In genomic region chr4:47208421-47208991, GRCm38 (mm10) we compare ENCODE assay signal across 8 mouse cellular contexts. TPM values are rescaled to one million over a fixed set of nuclear protein-coding genes. Genes with fewer than 3 reads are reported as not detected.
DNase-seq lines count a peak whose midpoint lies in the region; ATAC-seq and TF ChIP-seq lines count a peak whose summit lies in the region.

No protein-coding gene starts in this region.

- WGBS in lung, embryonic 14.5 days: 2% methylated on average over 40 of the region's 40 CpGs
- 3% methylated on average over 39 of the region's 40 CpGs for WGBS in embryonic facial prominence, embryonic 11.5 days
- WGBS in hindbrain, embryonic 16.5 days: 3% methylated on average over 37 of the region's 40 CpGs
- 2% methylated on average over 39 of the region's 40 CpGs for WGBS in midbrain, postnatal 0 days

- peak overlapping the region; percentile 78 for H3K4me2 ChIP-seq in lung, embryonic 14.5 days
- H3K4me2 ChIP-seq in embryonic facial prominence, embryonic 11.5 days (ENCODE audit: low read depth, low read length): peak overlapping the region; percentile 94
- H3K4me2 ChIP-seq in hindbrain, embryonic 16.5 days (ENCODE audit: low read length): peak overlapping the region; percentile 78
- H3K4me2 ChIP-seq in midbrain, postnatal 0 days (ENCODE audit: low read depth, low read length, poor library complexity, severe bottlenecking): peak overlapping the region; percentile 77

- DNase-seq in lung, embryonic 14.5 days: no peak
- DNase-seq in lung, postnatal 36 days: no peak
- peak; percentile 31 for DNase-seq in embryonic facial prominence, embryonic 11.5 days (ENCODE audit: low spot score)
- peak; percentile 9 for DNase-seq in midbrain, postnatal 0 days (ENCODE audit: low spot score)
- DNase-seq in frontal cortex, postnatal 14 days (ENCODE audit: low spot score in 2 of 2): no peak
- DNase-seq in cerebellum, adult 11-12 months: no peak

- H3K4me3 ChIP-seq in lung, embryonic 14.5 days (ENCODE audit: low read depth, low read length): peak overlapping the region; percentile 49
- H3K4me3 ChIP-seq in embryonic facial prominence, embryonic 11.5 days (ENCODE audit: low read depth, low read length): peak overlapping the region; percentile 59
- H3K4me3 ChIP-seq in hindbrain, embryonic 16.5 days (ENCODE audit: low read length): peak overlapping the region; percentile 60
- H3K4me3 ChIP-seq in midbrain, postnatal 0 days (ENCODE audit: low read depth, low read length): peak overlapping the region; percentile 61

- peaks cover 41% of the 10 kb centered on the region for H3K27me3 ChIP-seq in lung, embryonic 14.5 days (ENCODE audit: insufficient read depth, low read length)
- H3K27me3 ChIP-seq in embryonic facial prominence, embryonic 11.5 days (ENCODE audit: control insufficient read depth, insufficient read depth, low read length): peaks cover 21% of the 10 kb centered on the region
- H3K27me3 ChIP-seq in hindbrain, embryonic 16.5 days (replicated peaks; ENCODE audit: control insufficient read depth, insufficient read depth, low read length): peaks cover 20% of the 10 kb centered on the region
- peaks cover 8% of the 10 kb centered on the region; the same call in 1 of the 2 replicates for H3K27me3 ChIP-seq in midbrain, postnatal 0 days (ENCODE audit: insufficient read depth, low read length)

- ATAC-seq in lung, embryonic 14.5 days (ENCODE audit: insufficient read depth): no peak; the same call in 1 of the 2 replicates
- no peak for ATAC-seq in embryonic facial prominence, embryonic 11.5 days (replicated peaks; ENCODE audit: insufficient number of reproducible peaks, low FRiP score, low TSS enrichment, low read depth)
- peak; percentile 72 for ATAC-seq in hindbrain, embryonic 16.5 days
- peak; percentile 60 for ATAC-seq in midbrain, postnatal 0 days (ENCODE audit: low FRiP score)
- ATAC-seq in CD4-positive, CD25-positive, alpha-beta regulatory T cell, adult 4 months: no peak

- TF ChIP-seq CTCF in lung, embryonic 14.5 days (IDR thresholded peaks at IDR 0.05; ENCODE audit: low read depth): no peak
- peak; percentile 44 for TF ChIP-seq CTCF in midbrain, postnatal 0 days (IDR thresholded peaks at IDR 0.05)

- H3K36me3 ChIP-seq in lung, embryonic 14.5 days (ENCODE audit: insufficient read depth): no peaks in the 10 kb centered on the region
- no peaks in the 10 kb centered on the region for H3K36me3 ChIP-seq in embryonic facial prominence, embryonic 11.5 days (replicated peaks; ENCODE audit: control insufficient read depth, insufficient read depth, low read depth, low read length)
- no peaks in the 10 kb centered on the region for H3K36me3 ChIP-seq in hindbrain, embryonic 16.5 days (ENCODE audit: control insufficient read depth, insufficient read depth, low read length)
- no peaks in the 10 kb centered on the region for H3K36me3 ChIP-seq in midbrain, postnatal 0 days (ENCODE audit: insufficient read depth, low read length)

- no peak overlapping the region for H3K27ac ChIP-seq in lung, embryonic 14.5 days (ENCODE audit: low read depth)
- H3K27ac ChIP-seq in embryonic facial prominence, embryonic 11.5 days (replicated peaks; ENCODE audit: low read depth, low read length): no peak overlapping the region
- H3K27ac ChIP-seq in hindbrain, embryonic 16.5 days (ENCODE audit: low read depth, low read length): peak overlapping the region; percentile 39; the same call in 1 of the 2 replicates
- no peak overlapping the region for H3K27ac ChIP-seq in midbrain, postnatal 0 days (ENCODE audit: low read depth, low read length)

- peaks cover 11% of the 10 kb centered on the region; the same call in 1 of the 2 replicates for H3K4me1 ChIP-seq in lung, embryonic 14.5 days (ENCODE audit: insufficient read depth)
- H3K4me1 ChIP-seq in embryonic facial prominence, embryonic 11.5 days (ENCODE audit: control insufficient read depth, insufficient read depth, low read length): no peaks in the 10 kb centered on the region; the same call in 1 of the 2 replicates
- peaks cover 8% of the 10 kb centered on the region for H3K4me1 ChIP-seq in hindbrain, embryonic 16.5 days (ENCODE audit: control insufficient read depth, insufficient read depth, low read depth, low read length)
- H3K4me1 ChIP-seq in midbrain, postnatal 0 days (ENCODE audit: insufficient read depth, low read length): no peaks in the 10 kb centered on the region

- peak overlapping the region; percentile 48 for H3K9ac ChIP-seq in lung, embryonic 14.5 days
- H3K9ac ChIP-seq in embryonic facial prominence, embryonic 11.5 days (replicated peaks; ENCODE audit: low read length): peak overlapping the region; percentile 47
- peak overlapping the region; percentile 73 for H3K9ac ChIP-seq in hindbrain, embryonic 16.5 days (ENCODE audit: low read depth, low read length)
- H3K9ac ChIP-seq in midbrain, postnatal 0 days (replicated peaks; ENCODE audit: low read length, poor library complexity, severe bottlenecking): peak overlapping the region; percentile 61

- H3K9me3 ChIP-seq in lung, embryonic 14.5 days (ENCODE audit: low read depth, low read length): no peaks in the 10 kb centered on the region
- H3K9me3 ChIP-seq in embryonic facial prominence, embryonic 11.5 days (replicated peaks; ENCODE audit: control insufficient read depth, low read length): no peaks in the 10 kb centered on the region
- no peaks in the 10 kb centered on the region for H3K9me3 ChIP-seq in hindbrain, embryonic 16.5 days (ENCODE audit: control insufficient read depth, low read length)
- no peaks in the 10 kb centered on the region for H3K9me3 ChIP-seq in midbrain, postnatal 0 days (ENCODE audit: low read length)

RNA-seq across cellular contexts. Expression of gene Col15a1, which starts 0.5 kb away (rescaled TPM):
- 22.1 and 22.8 TPM in 2 replicates for polyA plus RNA-seq in lung, embryonic 14.5 days (2014; fragmentation: Nextera tagmentation; extraction: Ambion mirVana)
- polyA plus RNA-seq in embryonic facial prominence, embryonic 11.5 days (2014; fragmentation: Nextera tagmentation; extraction: Ambion mirVana): 8.6 and 8.8 TPM in 2 replicates
- polyA plus RNA-seq in hindbrain, embryonic 16.5 days (2015; fragmentation: Nextera tagmentation; extraction: Ambion mirVana): 3.4 and 4.7 TPM in 2 replicates
- total RNA-seq in midbrain, postnatal 0 days (2014; rRNA removed): 8.2 and 20.2 TPM in 2 replicates
- polyA plus RNA-seq in midbrain, postnatal 0 days (2015; fragmentation: Nextera tagmentation; extraction: Ambion mirVana): 3.8 and 5.3 TPM in 2 replicates
- 1 to 10 TPM; 3.2 to 3.9 TPM for polyA plus RNA-seq in CD4-positive, CD25-positive, alpha-beta regulatory T cell, adult 4 months (2017; shearing (Covaris generic))

Comparison
In these comparisons a context has a peak if more than half of its experiments do, and no peak if none do; other contexts are left out.
1. ATAC-seq: peak in hindbrain, embryonic 16.5 days (single experiment) and midbrain, postnatal 0 days (single experiment); none in lung, embryonic 14.5 days (single experiment), embryonic facial prominence, embryonic 11.5 days (single experiment) and CD4-positive, CD25-positive, alpha-beta regulatory T cell, adult 4 months (single experiment).
2. DNase-seq: peak in embryonic facial prominence, embryonic 11.5 days (single experiment) and midbrain, postnatal 0 days (single experiment); none in lung, embryonic 14.5 days (single experiment), lung, postnatal 36 days (single experiment), frontal cortex, postnatal 14 days (0 of 2) and cerebellum, adult 11-12 months (single experiment).
3. Peak in every context shown above with its lines, with median percentiles within 50 percentile points of each other: H3K4me2 ChIP-seq, H3K4me3 ChIP-seq and H3K9ac ChIP-seq.